In genomic region chr2:5906625-5907024, GRCm38 (mm10) we compare ENCODE assay signal across 9 mouse cellular contexts. TPM values are rescaled to one million over a fixed set of nuclear protein-coding genes. Genes with fewer than 3 reads are reported as not detected.
DNase-seq lines count a peak whose midpoint lies in the region; ATAC-seq and TF ChIP-seq lines count a peak whose summit lies in the region.
"Had no signal": no experiment of that assay in that cellular context is flagged by ENCODE, and none has a peak within 500 bp of the region (broad histone marks: within the 10 kb centered on the region; RNA-seq: fewer than 3 reads in every experiment).

No protein-coding gene starts in this region.

- TF ChIP-seq CTCF in C2C12 (IDR thresholded peaks at IDR 0.05; ENCODE audit: control insufficient read depth, insufficient read depth, insufficient read length): peak; percentile 13

- H3K27me3 ChIP-seq in hindbrain, embryonic 11.5 days (ENCODE audit: control insufficient read depth, insufficient read depth, low read length): no peaks in the 10 kb centered on the region
- H3K27me3 ChIP-seq in hindbrain, embryonic 12.5 days: no peaks in the 10 kb centered on the region
- peaks cover 4% of the 10 kb centered on the region for H3K27me3 ChIP-seq in C2C12 (ENCODE audit: control insufficient read depth, insufficient read depth, insufficient read length)
- H3K27me3 ChIP-seq in liver, embryonic 13.5 days: no peaks in the 10 kb centered on the region
- H3K27me3 ChIP-seq: midbrain, embryonic 12.5 days had no signal

- no peaks in the 10 kb centered on the region for H3K79me2 ChIP-seq in C2C12 (ENCODE audit: control insufficient read depth, insufficient read depth)

- DNase-seq in hindbrain, embryonic 11.5 days (ENCODE audit: low spot score): peak; percentile 68
- DNase-seq in WW6 (ENCODE audit: low read depth, low spot score): peak; percentile 29
- peak; percentile 44 for DNase-seq in liver, embryonic 13.5 days
- peak; percentile 49 to 80 for DNase-seq in spleen, postnatal 10 days (ENCODE audit: low spot score in 2 of 2)
- no peak for DNase-seq in left cerebral cortex, adult 18-20 months (ENCODE audit: low spot score in 2 of 2)

- H3K9me3 ChIP-seq in hindbrain, embryonic 11.5 days (ENCODE audit: control insufficient read depth, low read length): no peaks in the 10 kb centered on the region
- H3K9me3 ChIP-seq in hindbrain, embryonic 12.5 days (replicated peaks): no peaks in the 10 kb centered on the region
- H3K9me3 ChIP-seq in liver, embryonic 13.5 days (replicated peaks): no peaks in the 10 kb centered on the region
- H3K9me3 ChIP-seq: midbrain, embryonic 12.5 days had no signal

- 50% methylated on average over 3 of the region's 3 CpGs for WGBS in hindbrain, embryonic 11.5 days
- WGBS in hindbrain, embryonic 12.5 days: 48% methylated on average over 3 of the region's 3 CpGs
- WGBS in liver, embryonic 13.5 days (ENCODE audit: insufficient replicate concordance): 34% methylated on average over 3 of the region's 3 CpGs

- H3K4me1 ChIP-seq in hindbrain, embryonic 11.5 days (replicated peaks; ENCODE audit: control insufficient read depth, insufficient read depth, low read length): no peaks in the 10 kb centered on the region
- H3K4me1 ChIP-seq in hindbrain, embryonic 12.5 days: no peaks in the 10 kb centered on the region
- no peaks in the 10 kb centered on the region for H3K4me1 ChIP-seq in liver, embryonic 13.5 days (replicated peaks)
- H3K4me1 ChIP-seq: midbrain, embryonic 12.5 days had no signal

- H3ac ChIP-seq in C2C12 (ENCODE audit: control insufficient read depth, insufficient read length, low read depth): no peak overlapping the region

- no peak overlapping the region for H3K27ac ChIP-seq in hindbrain, embryonic 11.5 days (ENCODE audit: low read depth, low read length)
- H3K27ac ChIP-seq in hindbrain, embryonic 12.5 days: no peak overlapping the region
- H3K27ac ChIP-seq in liver, embryonic 13.5 days: no peak overlapping the region
- H3K27ac ChIP-seq: midbrain, embryonic 12.5 days had no signal

- ATAC-seq in hindbrain, embryonic 11.5 days (ENCODE audit: low FRiP score): no peak
- no peak for ATAC-seq in hindbrain, embryonic 12.5 days (ENCODE audit: low FRiP score)
- peak; percentile 83 for ATAC-seq in erythroblast, adult 5-6 weeks (replicated peaks; ENCODE audit: low FRiP score, poor library complexity, severe bottlenecking)
- ATAC-seq in liver, embryonic 13.5 days (ENCODE audit: low read depth): no peak

- H3K79me3 ChIP-seq in C2C12 (ENCODE audit: low read depth): no peaks in the 10 kb centered on the region

- no peak overlapping the region for H3K9ac ChIP-seq in hindbrain, embryonic 11.5 days (ENCODE audit: low read depth, low read length)
- no peak overlapping the region for H3K9ac ChIP-seq in hindbrain, embryonic 12.5 days
- no peak overlapping the region for H3K9ac ChIP-seq in liver, embryonic 13.5 days
- H3K9ac ChIP-seq: midbrain, embryonic 12.5 days had no signal

- H3K4me2 ChIP-seq in hindbrain, embryonic 11.5 days (replicated peaks; ENCODE audit: low read depth, low read length): no peak overlapping the region
- H3K4me2 ChIP-seq in hindbrain, embryonic 12.5 days (replicated peaks): no peak overlapping the region
- H3K4me2 ChIP-seq in liver, embryonic 13.5 days: no peak overlapping the region
- H3K4me2 ChIP-seq: midbrain, embryonic 12.5 days had no signal

- no peak overlapping the region for H3K4me3 ChIP-seq in hindbrain, embryonic 11.5 days (ENCODE audit: low read depth, low read length)
- no peak overlapping the region for H3K4me3 ChIP-seq in hindbrain, embryonic 12.5 days
- no peak overlapping the region for H3K4me3 ChIP-seq in C2C12 (ENCODE audit: insufficient read depth, poor library complexity, severe bottlenecking)
- H3K4me3 ChIP-seq in liver, embryonic 13.5 days (replicated peaks): no peak overlapping the region
- H3K4me3 ChIP-seq: midbrain, embryonic 12.5 days had no signal

- H3K36me3 ChIP-seq in hindbrain, embryonic 11.5 days (ENCODE audit: control insufficient read depth, insufficient read depth, low read length): no peaks in the 10 kb centered on the region
- H3K36me3 ChIP-seq in hindbrain, embryonic 12.5 days: 0 out of 2 replicates have a peak, but pooled peaks cover 10% of the 10 kb centered on the region
- H3K36me3 ChIP-seq in C2C12 (ENCODE audit: control insufficient read depth, insufficient read depth): no peaks in the 10 kb centered on the region
- 0 out of 2 replicates have a peak, but pooled peaks cover 6% of the 10 kb centered on the region for H3K36me3 ChIP-seq in liver, embryonic 13.5 days

TF ChIP-seq in C2C12, 6 proteins besides CTCF, POLR2A, EP300 and RAD21:
- TF ChIP-seq MYOG (IDR thresholded peaks at IDR 0.05; ENCODE audit: control insufficient read depth, extremely low read depth, insufficient read length) (no peak), MAX (IDR thresholded peaks at IDR 0.05) (no peak), FOSL1 (IDR thresholded peaks at IDR 0.05; ENCODE audit: insufficient read depth, low read length, poor library complexity, severe bottlenecking) (no peak), USF1 (IDR thresholded peaks at IDR 0.05; ENCODE audit: low read depth) (no peak), MYOD1 (IDR thresholded peaks at IDR 0.05; ENCODE audit: control insufficient read depth, insufficient read length, low read depth) (no peak), CEBPB (IDR thresholded peaks at IDR 0.05; ENCODE audit: low read depth) (no peak)

RNA-seq across cellular contexts. Expression of gene Sec61a2, which starts 11.4 kb away (rescaled TPM):
- polyA plus RNA-seq in hindbrain, embryonic 11.5 days (2014; fragmentation: Nextera tagmentation; extraction: Ambion mirVana): 78.1 and 85.9 TPM in 2 replicates
- 89.2 and 91.2 TPM in 2 replicates for polyA plus RNA-seq in hindbrain, embryonic 12.5 days (2016; fragmentation: Nextera tagmentation; extraction: Ambion mirVana)
- polyA plus RNA-seq in C2C12 (2012; fragmentation: generic; extraction: Trizol): 15.4 TPM
- total RNA-seq in erythroblast, adult 5-6 weeks (2015; ENCODE audit: low replicate concordance): 2.1 and 22.7 TPM in 2 replicates
- 6.7 and 8.9 TPM in 2 replicates for total RNA-seq in erythroblast, adult 5-6 weeks (2017; ENCODE audit: low replicate concordance)
- 14.3 and 17.4 TPM in 2 replicates for polyA plus RNA-seq in liver, embryonic 13.5 days (2015; fragmentation: Nextera tagmentation; extraction: Ambion mirVana)
- 10 to 100 TPM; 90.5 to 91.5 TPM for total RNA-seq in left cerebral cortex, adult 18-20 months (2021)

RNA-seq across cellular contexts. Expression of gene Dhtkd1, which starts 36.0 kb away (rescaled TPM):
- polyA plus RNA-seq in hindbrain, embryonic 11.5 days (2014; fragmentation: Nextera tagmentation; extraction: Ambion mirVana): 3.8 and 8.4 TPM in 2 replicates
- 5.3 and 5.6 TPM in 2 replicates for polyA plus RNA-seq in hindbrain, embryonic 12.5 days (2016; fragmentation: Nextera tagmentation; extraction: Ambion mirVana)
- polyA plus RNA-seq in C2C12 (2012; fragmentation: generic; extraction: Trizol): 0.19 TPM
- total RNA-seq in erythroblast, adult 5-6 weeks (2015; ENCODE audit: low replicate concordance): 8.8 TPM in 1 of 2 replicates, not detected in the other
- total RNA-seq in erythroblast, adult 5-6 weeks (2017; ENCODE audit: low replicate concordance): 0.28 and 4.4 TPM in 2 replicates
- polyA plus RNA-seq in liver, embryonic 13.5 days (2015; fragmentation: Nextera tagmentation; extraction: Ambion mirVana): 1.4 and 2.0 TPM in 2 replicates
- total RNA-seq in left cerebral cortex, adult 18-20 months (2021): 10 to 100 TPM in 1 of 2 experiments, 1 to 10 TPM in 1; 8.1 to 10.9 TPM

RNA-seq across cellular contexts. Expression of gene Gm13199, which starts 43.9 kb away (rescaled TPM):
- 1.8 and 2.3 TPM in 2 replicates for polyA plus RNA-seq in hindbrain, embryonic 11.5 days (2014; fragmentation: Nextera tagmentation; extraction: Ambion mirVana)
- 1.9 and 3.4 TPM in 2 replicates for polyA plus RNA-seq in hindbrain, embryonic 12.5 days (2016; fragmentation: Nextera tagmentation; extraction: Ambion mirVana)
- polyA plus RNA-seq in C2C12 (2012; fragmentation: generic; extraction: Trizol): 0.40 TPM
- total RNA-seq in erythroblast, adult 5-6 weeks (2015; ENCODE audit: low replicate concordance): not detected in 2 replicates
- not detected in 2 replicates for total RNA-seq in erythroblast, adult 5-6 weeks (2017; ENCODE audit: low replicate concordance)
- polyA plus RNA-seq in liver, embryonic 13.5 days (2015; fragmentation: Nextera tagmentation; extraction: Ambion mirVana): 0.36 and 0.87 TPM in 2 replicates
- 1 to 10 TPM; 1.7 to 1.8 TPM for total RNA-seq in left cerebral cortex, adult 18-20 months (2021)

RNA-seq across cellular contexts. Expression of gene Upf2, which starts 44.6 kb away (rescaled TPM):
- 11.9 and 14.4 TPM in 2 replicates for polyA plus RNA-seq in hindbrain, embryonic 11.5 days (2014; fragmentation: Nextera tagmentation; extraction: Ambion mirVana)
- polyA plus RNA-seq in hindbrain, embryonic 12.5 days (2016; fragmentation: Nextera tagmentation; extraction: Ambion mirVana): 12.9 and 14.9 TPM in 2 replicates
- 5.1 TPM for polyA plus RNA-seq in C2C12 (2012; fragmentation: generic; extraction: Trizol)
- total RNA-seq in erythroblast, adult 5-6 weeks (2015; ENCODE audit: low replicate concordance): 19.0 and 20.4 TPM in 2 replicates
- total RNA-seq in erythroblast, adult 5-6 weeks (2017; ENCODE audit: low replicate concordance): 25.4 and 25.6 TPM in 2 replicates
- polyA plus RNA-seq in liver, embryonic 13.5 days (2015; fragmentation: Nextera tagmentation; extraction: Ambion mirVana): 4.5 and 5.8 TPM in 2 replicates
- total RNA-seq in left cerebral cortex, adult 18-20 months (2021): 10 to 100 TPM; 42.9 to 44.9 TPM

Comparison
In these comparisons a context has a peak if more than half of its experiments do, and no peak if none do; other contexts are left out.
1. DNase-seq: peak in hindbrain, embryonic 11.5 days (single experiment), WW6 (single experiment), liver, embryonic 13.5 days (single experiment) and spleen, postnatal 10 days (2 of 2); none in left cerebral cortex, adult 18-20 months (0 of 2).